Mouse (Mus musculus): ENCODE results near the gene Galnt18. TPM values are rescaled to one million over a fixed set of nuclear protein-coding genes. Genes with fewer than 3 reads are reported as not detected.

The Galnt18 gene
- polyA plus RNA-seq, 1 experiment from 2014 or later = 5.2 TPM

- DNase-seq (ENCODE audit: low spot score) (no peak), ATAC-seq (ENCODE audit: low FRiP score) (no peak)
- Histone ChIP-seq H3K27ac (ENCODE audit: low read depth, low read length) (no peak overlapping the region), H3K4me3 (ENCODE audit: low read depth, low read length) (no peak overlapping the region), H3K27me3 (ENCODE audit: control insufficient read depth, insufficient read depth, low read length) (no peaks in the 10 kb centered on the region), H3K4me1 (replicated peaks; ENCODE audit: control insufficient read depth, insufficient read depth, low read length) (no peaks in the 10 kb centered on the region), H3K36me3 (ENCODE audit: control insufficient read depth, insufficient read depth, low read length) (no peaks in the 10 kb centered on the region), H3K9ac (ENCODE audit: low read depth, low read length) (no peak overlapping the region), H3K9me3 (ENCODE audit: control insufficient read depth, low read length) (0 out of 2 replicates have a peak, but pooled peaks cover 3% of the 10 kb centered on the region), H3K4me2 (replicated peaks; ENCODE audit: low read depth, low read length) (no peak overlapping the region)
- WGBS = 53% methylated on average over 3 of the region's 3 CpGs
Measured at GRCm38 (mm10) chr7:111559011-111559410, 220.8 kb downstream of the Galnt18 start.

- Histone ChIP-seq H3K27ac (ENCODE audit: low read depth, low read length) (no peak overlapping the region), H3K9me3 (ENCODE audit: control insufficient read depth, low read length) (no peaks in the 10 kb centered on the region), H3K4me2 (replicated peaks; ENCODE audit: low read depth, low read length) (no peak overlapping the region), H3K4me1 (replicated peaks; ENCODE audit: control insufficient read depth, insufficient read depth, low read length) (peaks cover 2% of the 10 kb centered on the region; the same call in 1 of the 2 replicates), H3K36me3 (ENCODE audit: control insufficient read depth, insufficient read depth, low read length) (no peaks in the 10 kb centered on the region), H3K4me3 (ENCODE audit: low read depth, low read length) (no peak overlapping the region), H3K27me3 (ENCODE audit: control insufficient read depth, insufficient read depth, low read length) (no peaks in the 10 kb centered on the region), H3K9ac (ENCODE audit: low read depth, low read length) (no peak overlapping the region)
- DNase-seq (ENCODE audit: low spot score) = no peak
- 85% methylated on average over 1 of the region's 1 CpGs for WGBS
- no peak for ATAC-seq (ENCODE audit: low FRiP score)
Measured at GRCm38 (mm10) chr7:111550987-111551386, 228.8 kb downstream of the Galnt18 start.

GRCm38 (mm10) chr7:111547069-111547468 lies 232.7 kb downstream of the Galnt18 start:
- Histone ChIP-seq H3K4me3 (ENCODE audit: low read depth, low read length) (no peak overlapping the region), H3K4me2 (replicated peaks; ENCODE audit: low read depth, low read length) (peak overlapping the region; percentile 9), H3K27me3 (ENCODE audit: control insufficient read depth, insufficient read depth, low read length) (no peaks in the 10 kb centered on the region), H3K9ac (ENCODE audit: low read depth, low read length) (no peak overlapping the region), H3K9me3 (ENCODE audit: control insufficient read depth, low read length) (no peaks in the 10 kb centered on the region), H3K36me3 (ENCODE audit: control insufficient read depth, insufficient read depth, low read length) (no peaks in the 10 kb centered on the region), H3K27ac (ENCODE audit: low read depth, low read length) (peak overlapping the region; percentile 56; the same call in 1 of the 2 replicates), H3K4me1 (replicated peaks; ENCODE audit: control insufficient read depth, insufficient read depth, low read length) (peaks cover 2% of the 10 kb centered on the region; the same call in 1 of the 2 replicates)
- 34% methylated on average over 10 of the region's 10 CpGs for WGBS
- ATAC-seq (ENCODE audit: low FRiP score) (peak; percentile 71; the same call in 1 of the 2 replicates), DNase-seq (ENCODE audit: low spot score) (peak; percentile 54)

GRCm38 (mm10) chr7:111545614-111546013 lies 234.2 kb downstream of the Galnt18 start:
- Histone ChIP-seq H3K9ac (ENCODE audit: low read depth, low read length) (no peak overlapping the region), H3K4me1 (replicated peaks; ENCODE audit: control insufficient read depth, insufficient read depth, low read length) (peaks cover 2% of the 10 kb centered on the region; the same call in 1 of the 2 replicates), H3K36me3 (ENCODE audit: control insufficient read depth, insufficient read depth, low read length) (no peaks in the 10 kb centered on the region), H3K9me3 (ENCODE audit: control insufficient read depth, low read length) (no peaks in the 10 kb centered on the region), H3K4me2 (replicated peaks; ENCODE audit: low read depth, low read length) (no peak overlapping the region), H3K4me3 (ENCODE audit: low read depth, low read length) (no peak overlapping the region), H3K27me3 (ENCODE audit: control insufficient read depth, insufficient read depth, low read length) (no peaks in the 10 kb centered on the region), H3K27ac (ENCODE audit: low read depth, low read length) (no peak overlapping the region)
- no peak for ATAC-seq (ENCODE audit: low FRiP score)
- 73% methylated on average over 1 of the region's 1 CpGs for WGBS
- no peak for DNase-seq (ENCODE audit: low spot score)

- no peaks in the 10 kb centered on the region for H3K4me1 ChIP-seq (replicated peaks; ENCODE audit: control insufficient read depth, insufficient read depth, low read length)
- H3K4me2 ChIP-seq (replicated peaks; ENCODE audit: low read depth, low read length) = no peak overlapping the region
- no peaks in the 10 kb centered on the region for H3K36me3 ChIP-seq (ENCODE audit: control insufficient read depth, insufficient read depth, low read length)
- no peak overlapping the region for H3K9ac ChIP-seq (ENCODE audit: low read depth, low read length)
- ATAC-seq (ENCODE audit: low FRiP score) (no peak), DNase-seq (ENCODE audit: low spot score) (no peak)
- H3K9me3 ChIP-seq (ENCODE audit: control insufficient read depth, low read length) = no peaks in the 10 kb centered on the region
- no peak overlapping the region for H3K4me3 ChIP-seq (ENCODE audit: low read depth, low read length)
- H3K27me3 ChIP-seq (ENCODE audit: control insufficient read depth, insufficient read depth, low read length) = no peaks in the 10 kb centered on the region
- no peak overlapping the region for H3K27ac ChIP-seq (ENCODE audit: low read depth, low read length)
- WGBS = 91% methylated on average over 6 of the region's 6 CpGs
Measured at GRCm38 (mm10) chr7:111537946-111538345, 241.8 kb downstream of the Galnt18 start.

GRCm38 (mm10) chr7:111534826-111535405 lies 244.9 kb downstream of the Galnt18 start:
- no peak overlapping the region for H3K4me3 ChIP-seq (ENCODE audit: low read depth, low read length)
- DNase-seq (ENCODE audit: low spot score) (no peak), ATAC-seq (ENCODE audit: low FRiP score) (no peak)
- H3K9ac ChIP-seq (ENCODE audit: low read depth, low read length) = no peak overlapping the region
- no peaks in the 10 kb centered on the region for H3K4me1 ChIP-seq (replicated peaks; ENCODE audit: control insufficient read depth, insufficient read depth, low read length)
- H3K27ac ChIP-seq (ENCODE audit: low read depth, low read length) = no peak overlapping the region
- H3K36me3 ChIP-seq (ENCODE audit: control insufficient read depth, insufficient read depth, low read length) = no peaks in the 10 kb centered on the region
- H3K27me3 ChIP-seq (ENCODE audit: control insufficient read depth, insufficient read depth, low read length) = no peaks in the 10 kb centered on the region
- H3K9me3 ChIP-seq (ENCODE audit: control insufficient read depth, low read length) = no peaks in the 10 kb centered on the region
- H3K4me2 ChIP-seq (replicated peaks; ENCODE audit: low read depth, low read length) = no peak overlapping the region
- 66% methylated on average over 8 of the region's 8 CpGs for WGBS

- Histone ChIP-seq H3K27me3 (ENCODE audit: control insufficient read depth, insufficient read depth, low read length) (no peaks in the 10 kb centered on the region), H3K9ac (ENCODE audit: low read depth, low read length) (no peak overlapping the region), H3K4me2 (replicated peaks; ENCODE audit: low read depth, low read length) (no peak overlapping the region), H3K4me3 (ENCODE audit: low read depth, low read length) (no peak overlapping the region), H3K36me3 (ENCODE audit: control insufficient read depth, insufficient read depth, low read length) (no peaks in the 10 kb centered on the region), H3K27ac (ENCODE audit: low read depth, low read length) (no peak overlapping the region), H3K4me1 (replicated peaks; ENCODE audit: control insufficient read depth, insufficient read depth, low read length) (no peaks in the 10 kb centered on the region), H3K9me3 (ENCODE audit: control insufficient read depth, low read length) (no peaks in the 10 kb centered on the region)
- ATAC-seq (ENCODE audit: low FRiP score) (no peak), DNase-seq (ENCODE audit: low spot score) (no peak)
- 93% methylated on average over 3 of the region's 3 CpGs for WGBS
Measured at GRCm38 (mm10) chr7:111528961-111529643, 250.7 kb downstream of the Galnt18 start.

- Histone ChIP-seq H3K9me3 (ENCODE audit: control insufficient read depth, low read length) (no peaks in the 10 kb centered on the region), H3K9ac (ENCODE audit: low read depth, low read length) (no peak overlapping the region), H3K4me3 (ENCODE audit: low read depth, low read length) (no peak overlapping the region), H3K4me1 (replicated peaks; ENCODE audit: control insufficient read depth, insufficient read depth, low read length) (no peaks in the 10 kb centered on the region), H3K4me2 (replicated peaks; ENCODE audit: low read depth, low read length) (no peak overlapping the region), H3K27ac (ENCODE audit: low read depth, low read length) (no peak overlapping the region), H3K36me3 (ENCODE audit: control insufficient read depth, insufficient read depth, low read length) (no peaks in the 10 kb centered on the region), H3K27me3 (ENCODE audit: control insufficient read depth, insufficient read depth, low read length) (no peaks in the 10 kb centered on the region)
- 71% methylated on average over 1 of the region's 1 CpGs for WGBS
- DNase-seq (ENCODE audit: low spot score) (no peak), ATAC-seq (ENCODE audit: low FRiP score) (no peak)
Measured at GRCm38 (mm10) chr7:111528462-111528861, 251.3 kb downstream of the Galnt18 start.

GRCm38 (mm10) chr7:111520881-111521280 lies 258.9 kb downstream of the Galnt18 start:
- ATAC-seq (ENCODE audit: low FRiP score) = no peak

More at GRCm38 (mm10) chr7:111520881-111521280, 258.9 kb downstream of the Galnt18 start:
- H3K27me3 ChIP-seq (ENCODE audit: control insufficient read depth, insufficient read depth, low read length) = no peaks in the 10 kb centered on the region
- WGBS = 89% methylated on average over 1 of the region's 1 CpGs
- no peak overlapping the region for H3K4me3 ChIP-seq (ENCODE audit: low read depth, low read length)
- no peaks in the 10 kb centered on the region for H3K4me1 ChIP-seq (replicated peaks; ENCODE audit: control insufficient read depth, insufficient read depth, low read length)
- no peaks in the 10 kb centered on the region for H3K9me3 ChIP-seq (ENCODE audit: control insufficient read depth, low read length)
- no peak overlapping the region for H3K9ac ChIP-seq (ENCODE audit: low read depth, low read length)
- no peak overlapping the region for H3K27ac ChIP-seq (ENCODE audit: low read depth, low read length)
- H3K4me2 ChIP-seq (replicated peaks; ENCODE audit: low read depth, low read length) = no peak overlapping the region
- DNase-seq (ENCODE audit: low spot score) = no peak
- H3K36me3 ChIP-seq (ENCODE audit: control insufficient read depth, insufficient read depth, low read length) = no peaks in the 10 kb centered on the region
